Mouse (Mus musculus) cerebellum, postnatal 36 days (tissue): ENCODE data around the gene Srpr.

Experiments
- DNase-seq, 2 experiments: peaks; one replicate each; pipeline ENCODE4 v3.0.0; 2021 to 2022; ENCODE audit warnings: mixed read lengths in 2 of 2

The Srpr gene

DNA sequence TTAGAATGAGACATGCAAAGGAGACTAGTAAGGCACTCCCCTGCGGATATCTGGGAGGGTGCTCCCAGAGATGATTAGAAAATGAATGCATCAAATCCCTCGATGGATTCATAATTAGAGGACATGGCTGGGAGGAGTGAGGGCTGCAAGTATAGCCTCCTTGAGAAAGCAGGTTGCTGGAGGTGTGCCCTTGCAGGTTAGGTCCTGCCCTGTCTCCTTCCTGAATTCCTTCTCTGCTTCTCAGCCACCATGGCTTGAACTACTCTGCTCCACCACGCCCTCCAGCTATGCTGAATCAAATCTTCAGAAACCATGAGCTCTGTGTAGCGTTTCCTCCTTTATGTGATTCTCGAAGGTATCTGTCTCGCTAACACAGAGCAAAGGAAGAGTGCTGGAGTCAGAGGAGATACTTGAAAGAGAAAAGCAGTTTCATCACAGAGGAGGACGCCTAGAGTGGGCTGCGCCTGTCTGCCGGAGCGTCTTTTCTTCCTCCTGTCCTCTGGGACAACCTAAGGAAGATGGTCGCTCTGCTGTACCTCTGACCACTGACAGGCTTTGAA is 6.9 kb upstream of the Srpr start:
- no peak for DNase-seq

- no peak for DNase-seq
Measured at GRCm38 (mm10) chr9:35194048-35194447, 5.9 kb upstream of the Srpr start.

GRCm38 (mm10) chr9:35197625-35198024 is 2.4 kb upstream of the Srpr start:
- no peak for DNase-seq

DNA sequence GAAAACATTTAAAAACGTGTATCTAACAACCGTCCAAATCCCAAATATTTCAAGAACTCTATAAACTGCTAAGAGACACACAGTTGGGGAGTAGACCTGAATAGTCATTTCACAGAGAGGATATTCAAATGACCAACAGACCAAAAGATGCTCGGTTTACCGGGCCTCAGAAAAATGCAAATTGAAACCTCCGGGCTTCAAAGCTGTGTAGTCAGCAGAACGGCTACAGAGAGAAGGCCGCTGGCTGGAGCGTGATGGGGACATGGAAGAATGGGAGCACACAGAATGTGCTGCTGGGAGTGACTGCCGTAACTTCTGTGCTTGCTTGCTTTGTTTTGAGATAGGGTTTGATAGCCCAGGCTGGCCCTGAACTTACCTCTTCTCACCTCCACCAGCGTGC is 1.6 kb upstream of the Srpr start:
- no peak for DNase-seq

- no peak for DNase-seq
Measured at GRCm38 (mm10) chr9:35198945-35199771, 817 bp upstream of the Srpr start.

DNA sequence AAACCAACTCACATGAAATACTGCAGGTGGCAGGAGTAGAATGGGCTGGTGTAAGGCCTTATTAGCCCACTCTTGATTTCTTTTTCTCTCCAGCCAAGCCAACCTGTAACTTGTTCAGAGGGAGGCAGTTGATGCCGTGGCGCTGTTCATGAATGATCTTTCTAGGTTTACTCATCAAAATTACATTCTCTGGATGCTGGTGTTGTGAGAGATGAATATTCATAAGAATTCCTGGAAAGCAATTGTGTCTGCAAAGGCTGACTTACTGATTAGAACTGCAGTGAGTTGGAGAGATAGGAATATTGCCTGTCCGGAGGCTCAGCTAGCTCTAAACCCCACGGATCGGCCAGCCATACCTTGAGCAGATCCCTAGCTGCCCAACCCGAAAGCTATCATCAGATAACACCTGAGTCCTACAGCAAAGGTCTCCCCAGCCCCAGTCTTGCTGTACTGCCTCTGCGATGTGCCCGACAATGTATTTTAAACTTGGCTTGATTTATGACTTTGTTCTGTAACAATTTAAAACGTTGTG is 620 bp downstream of the Srpr start:
- DNase-seq: no peak

- DNase-seq: no peak
Measured at GRCm38 (mm10) chr9:35203536-35203935, 3.6 kb downstream of the Srpr start.

- DNase-seq: peak in 1 of 2 experiments; percentile 25
Measured at GRCm38 (mm10) chr9:35204421-35204820, 4.4 kb downstream of the Srpr start.

DNA sequence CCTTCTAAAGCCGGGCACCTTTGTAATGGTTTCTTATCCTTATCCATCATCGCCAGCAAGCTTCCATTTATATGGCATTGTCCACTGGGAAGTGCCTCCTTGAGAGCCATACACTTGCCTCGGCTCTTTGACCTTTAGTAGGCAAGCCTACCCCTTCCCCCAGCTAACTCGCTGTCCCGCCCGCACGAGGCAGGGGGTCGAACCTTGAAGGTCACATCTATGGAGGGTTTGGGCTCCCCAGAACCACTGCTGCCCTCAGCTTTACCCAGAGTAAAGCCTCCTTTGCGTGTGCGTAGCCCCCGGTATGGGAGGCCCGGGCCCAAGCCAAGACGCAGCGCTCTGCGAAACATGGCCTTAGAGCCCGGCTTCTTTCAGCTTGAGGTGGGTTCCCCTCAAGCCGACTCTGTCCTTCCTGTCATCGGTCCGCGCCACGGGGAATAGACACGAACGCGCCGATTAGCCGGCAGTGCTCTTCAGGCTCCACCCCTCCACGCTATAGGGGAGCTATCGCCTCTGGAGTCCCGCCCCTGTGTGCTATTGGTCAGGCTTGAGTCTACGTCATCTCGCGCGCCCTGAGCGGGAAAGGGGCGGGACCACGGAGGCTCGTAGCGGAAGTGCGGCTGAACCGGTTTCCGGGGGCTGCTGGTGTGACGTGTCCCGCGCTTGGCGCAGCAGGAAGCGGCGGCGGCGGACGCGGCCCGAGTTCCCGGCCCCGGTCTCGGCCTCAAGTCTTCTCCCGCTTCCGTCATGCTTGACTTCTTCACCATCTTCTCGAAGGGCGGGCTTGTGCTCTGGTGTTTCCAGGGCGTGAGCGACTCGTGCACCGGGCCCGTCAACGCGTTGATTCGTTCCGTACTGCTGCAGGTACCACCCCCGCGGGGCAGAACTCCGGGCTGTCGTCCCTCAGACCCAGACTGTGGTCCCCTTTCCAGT is 10.8 kb downstream of the Srpr start, which contains the start of gene Foxred1:
Gene Foxred1, minus strand, starts transcription at position 514 of the 933 bp plus-strand sequence.
- DNase-seq: peak; percentile 98 to 99

DNA sequence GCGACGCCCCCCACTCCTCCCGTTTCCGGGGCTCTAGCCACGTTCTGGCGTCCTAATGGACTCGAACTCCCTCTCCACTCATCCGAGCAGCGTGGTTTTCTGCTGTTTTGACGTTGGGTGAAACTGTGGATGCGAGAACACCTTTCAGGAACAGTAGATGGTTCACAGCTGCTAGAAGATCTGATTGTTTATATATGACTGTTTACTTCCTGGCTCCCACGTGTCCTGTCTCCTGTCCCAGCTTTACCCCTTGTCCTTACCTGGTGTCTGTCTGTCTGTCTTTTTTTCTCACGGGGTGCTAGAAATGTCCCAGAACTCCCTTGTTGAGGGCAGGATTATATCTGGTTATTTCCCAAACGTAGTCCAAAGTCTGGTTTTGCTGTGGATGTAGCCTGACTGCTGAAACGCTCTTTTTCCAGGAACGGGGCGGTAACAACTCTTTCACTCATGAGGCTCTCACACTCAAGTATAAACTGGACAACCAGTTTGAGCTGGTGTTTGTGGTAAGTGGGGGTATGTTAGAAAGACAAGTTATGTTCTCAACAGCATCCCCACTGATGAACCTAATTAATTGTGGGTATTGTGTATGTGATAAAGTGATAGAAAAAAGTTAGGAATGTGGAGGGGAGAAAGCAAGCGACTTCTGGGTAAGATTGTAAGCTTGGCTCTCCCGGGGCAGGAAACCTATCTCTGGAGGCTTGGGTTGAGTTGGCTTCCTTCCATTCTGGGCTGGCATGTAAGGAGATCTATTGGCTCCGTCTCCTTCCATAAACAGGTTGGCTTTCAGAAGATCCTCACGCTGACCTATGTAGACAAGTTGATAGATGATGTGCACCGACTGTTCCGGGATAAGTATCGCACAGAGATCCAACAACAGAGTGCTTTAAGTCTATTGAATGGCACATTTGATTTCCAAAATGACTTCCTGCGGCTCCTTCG is 11.9 kb downstream of the Srpr start:
- DNase-seq: no peak

- DNase-seq: no peak
Measured at GRCm38 (mm10) chr9:35217963-35218362, 18.0 kb downstream of the Srpr start.

DNA sequence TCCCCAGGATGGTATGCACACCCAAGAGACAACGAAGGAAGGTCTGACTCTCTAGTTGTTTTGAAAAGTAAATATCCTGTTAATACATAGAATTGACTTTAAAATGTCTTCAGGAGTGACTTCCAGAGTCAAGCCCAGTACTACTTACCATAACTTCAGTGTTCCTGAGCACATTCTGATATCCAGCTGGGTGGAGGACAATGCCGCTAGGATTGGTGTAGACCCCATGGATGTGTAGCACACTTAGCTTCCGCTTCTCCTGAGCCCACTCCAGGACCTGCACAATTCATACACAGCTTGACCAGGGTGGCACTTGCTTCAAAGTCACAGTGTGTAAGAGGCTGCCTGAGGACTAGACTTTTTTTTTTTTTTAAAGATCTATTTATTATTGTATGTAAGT is 23.5 kb downstream of the Srpr start:
- DNase-seq: no peak

- no peak for DNase-seq
Measured at GRCm38 (mm10) chr9:35228671-35229070, 28.7 kb downstream of the Srpr start.

- no peak for DNase-seq
Measured at GRCm38 (mm10) chr9:35235996-35236395, 36.0 kb downstream of the Srpr start.

- DNase-seq: no peak
Measured at GRCm38 (mm10) chr9:35238371-35238770, 38.4 kb downstream of the Srpr start.

- DNase-seq: no peak
Measured at GRCm38 (mm10) chr9:35238915-35239571, 39.1 kb downstream of the Srpr start.

- DNase-seq: no peak
Measured at GRCm38 (mm10) chr9:35239734-35240133, 39.8 kb downstream of the Srpr start.

- DNase-seq: no peak
Measured at GRCm38 (mm10) chr9:35247405-35247804, 47.4 kb downstream of the Srpr start.

DNA sequence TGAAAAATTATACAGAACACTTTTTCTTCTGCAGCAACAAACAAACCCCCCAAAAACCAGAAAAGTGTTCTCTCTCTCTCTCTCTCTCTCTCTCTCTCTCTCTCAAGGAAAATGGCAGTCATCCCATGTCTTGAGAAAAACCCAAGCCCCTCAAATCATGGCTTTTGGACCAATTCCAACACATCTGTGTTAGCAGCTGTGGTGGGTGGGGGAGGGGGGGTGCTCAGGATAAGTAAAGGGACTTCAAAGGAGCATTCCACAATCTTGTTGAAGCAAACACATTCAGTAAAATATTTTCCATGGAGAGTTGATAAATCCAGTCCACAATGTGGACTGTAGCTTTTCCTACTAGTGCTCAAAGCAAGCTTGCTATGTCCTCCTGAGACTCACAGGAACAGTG is 49.5 kb downstream of the Srpr start:
- DNase-seq: no peak

DNA sequence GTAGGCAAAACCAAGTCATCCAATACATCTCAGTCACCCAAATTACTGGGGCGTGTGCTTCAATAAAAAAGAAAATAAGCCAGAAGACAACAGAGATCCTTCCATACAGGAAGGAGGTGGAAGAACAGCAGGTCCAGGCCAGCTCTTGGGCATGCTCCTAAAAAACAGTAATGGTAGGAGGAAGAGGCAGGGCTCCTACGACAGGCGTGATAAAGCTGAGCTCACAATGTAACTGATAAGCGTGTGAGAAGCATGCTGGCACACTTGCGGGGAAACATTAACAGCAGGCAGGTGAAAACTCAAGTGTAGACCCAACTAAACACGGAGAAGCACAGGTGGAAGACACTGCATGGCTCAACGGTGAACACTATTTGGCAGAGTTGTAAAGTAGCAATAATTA is 57.4 kb downstream of the Srpr start:
- DNase-seq: no peak

DNA sequence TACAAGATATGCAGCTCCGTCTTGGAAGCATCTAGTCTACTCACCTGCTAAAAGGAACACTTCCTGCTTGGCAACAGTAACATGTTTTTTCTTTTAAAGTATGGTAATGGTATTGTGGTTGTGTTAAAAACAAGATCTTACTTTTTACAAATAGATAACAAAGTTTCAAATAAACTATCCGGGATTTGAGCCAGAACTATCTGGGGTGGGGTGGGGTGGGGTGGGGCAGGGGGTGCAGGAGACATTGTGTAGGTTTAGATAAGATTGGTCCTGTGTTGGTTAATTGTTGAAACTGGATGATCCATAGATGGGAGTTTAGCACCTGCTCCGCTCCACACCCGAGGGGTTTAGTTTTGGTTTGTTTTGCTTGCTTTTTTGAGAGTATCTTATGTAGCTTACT is 62.4 kb downstream of the Srpr start:
- DNase-seq: no peak
